Mouse (Mus musculus) adrenal gland, adult 10 weeks (tissue): ENCODE measurements around the gene Zfp280d. TPM values are rescaled to one million over a fixed set of nuclear protein-coding genes. Genes with fewer than 3 reads are reported as not detected.

Source experiments
- polyA plus RNA-seq: library from polyadenylated mRNA; stranded (reverse); fragments of 350-450 nt; fragmentation: Illumina TruSeq; extraction: RNeasy Lipid Tissue Mini Kit (QIAGEN cat#74804); gene quantifications from one replicate; pipeline ENCODE4 v1.2.3, GENCODE M21; 2014; ENCODE audit warnings: low read depth, low replicate concordance

Zfp280d gene
- polyA plus RNA-seq, result 92.7 TPM

DNA sequence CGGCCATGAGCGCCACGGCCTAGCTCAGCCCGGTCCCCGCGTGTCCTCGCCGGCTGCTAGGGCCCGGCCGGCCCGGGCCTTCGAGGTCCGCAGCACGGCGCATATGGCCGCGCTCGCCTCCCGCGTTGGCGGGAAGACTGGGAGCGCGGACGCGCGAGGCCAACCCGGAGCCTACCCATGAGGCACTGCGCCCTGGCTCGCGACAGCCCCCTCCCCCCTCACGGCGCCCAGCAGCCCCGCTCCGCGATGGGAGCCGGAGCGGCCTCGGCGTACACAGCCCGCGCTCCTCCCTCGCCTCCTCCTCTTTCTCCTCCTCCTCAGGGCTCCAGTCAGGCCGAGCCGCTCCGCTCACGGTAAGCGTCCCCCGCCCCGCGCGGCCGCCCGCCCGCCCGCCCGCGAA lies at the start of gene Zfp280d:
Gene Zfp280d, plus strand, starts transcription at position 184 of the 400 bp plus-strand sequence.

Other genes with a start within 250 kb of the Zfp280d start
- gene Tcf12, start 163.0 kb upstream of the Zfp280d start, polyA plus RNA-seq, result 95.3 TPM
- 4.5 TPM for gene Mns1, start 163.2 kb downstream of the Zfp280d start, polyA plus RNA-seq
- gene Tex9, start 217.4 kb downstream of the Zfp280d start, polyA plus RNA-seq, result 15.1 TPM